Mouse (Mus musculus) T-helper 2 cell (primary cell): ENCODE measurements around the gene Tgm3.

ENCODE experiments used
- in situ Hi-C: fragments of 300-600 bp; cut with MboI, MseI; formaldehyde crosslinking; loops from one replicate; pipeline ENCODE4 v1.15.1; 2025; ENCODE audit warnings: high pct_unique_total_duplicates

The Tgm3 gene

DNA sequence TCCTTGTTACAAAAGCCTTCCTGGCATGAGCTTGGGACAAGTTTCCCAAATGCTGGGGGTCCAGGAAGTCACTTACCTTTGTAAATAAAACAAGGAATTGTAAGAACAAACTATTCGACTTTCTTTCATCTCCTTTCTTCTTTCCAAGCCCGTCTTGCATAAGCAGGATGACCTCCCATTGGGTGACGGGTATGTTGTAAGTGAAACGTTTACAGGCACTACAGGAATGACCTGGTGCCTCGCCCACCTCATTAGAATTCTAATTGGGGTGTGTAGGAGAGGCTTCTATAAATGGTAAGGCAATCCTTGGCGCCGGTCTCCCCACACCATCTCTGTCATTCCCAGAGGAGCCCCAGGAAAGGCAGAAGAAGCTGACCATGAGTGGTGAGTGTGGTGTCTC, at the start of gene Tgm3:
Gene Tgm3 (plus strand): TSS at position 324 of the 400 bp plus-strand sequence.
- in situ Hi-C loops: no loop called here

DNA sequence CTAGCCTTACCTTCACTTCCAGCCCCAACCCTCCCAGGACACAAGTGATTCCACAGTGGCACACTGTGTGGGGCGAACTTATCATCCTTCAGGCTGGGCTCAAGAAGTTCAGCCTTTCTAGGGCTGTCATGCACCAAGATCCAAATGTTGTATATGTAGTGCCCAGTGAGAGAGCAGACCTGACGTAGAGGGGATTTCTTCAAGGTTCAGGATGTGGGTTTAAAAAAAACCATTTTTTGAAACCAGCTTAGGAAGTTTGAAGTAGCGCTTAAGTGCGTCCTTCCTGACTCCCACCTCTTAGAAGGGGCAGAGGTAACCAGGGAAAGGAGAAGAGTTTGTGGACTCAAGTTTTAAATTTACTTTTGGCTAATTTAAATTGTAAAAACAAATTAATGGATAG, 31.5 kb upstream of the Tgm3 start:
- in situ Hi-C loops: no loop called here

DNA sequence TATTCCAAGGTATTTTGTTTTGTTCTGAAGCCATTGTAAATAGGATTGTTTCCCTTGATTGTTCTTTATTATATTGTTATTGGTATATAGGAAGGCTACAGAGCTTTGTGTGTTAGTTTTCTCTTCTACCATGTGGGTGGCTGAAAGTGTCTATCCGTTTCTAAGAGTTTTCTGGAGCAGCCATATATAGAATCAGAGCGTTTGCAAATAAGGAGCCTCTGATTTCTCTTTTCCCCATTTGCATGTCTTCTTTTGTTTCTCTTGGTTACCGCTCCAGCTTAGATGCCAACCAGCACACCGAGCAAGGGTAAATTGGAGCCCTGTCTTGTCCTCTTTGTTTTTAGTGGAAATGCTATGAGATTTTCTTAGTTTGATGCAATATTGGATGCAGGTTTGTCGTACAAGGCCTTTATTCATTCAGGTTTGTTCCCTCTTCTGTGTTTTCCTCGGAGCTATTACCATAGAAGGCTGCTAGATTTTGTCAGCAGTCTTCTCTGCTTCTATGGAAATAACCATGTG, 24.6 kb upstream of the Tgm3 start:
- in situ Hi-C loops: no loop called here

DNA sequence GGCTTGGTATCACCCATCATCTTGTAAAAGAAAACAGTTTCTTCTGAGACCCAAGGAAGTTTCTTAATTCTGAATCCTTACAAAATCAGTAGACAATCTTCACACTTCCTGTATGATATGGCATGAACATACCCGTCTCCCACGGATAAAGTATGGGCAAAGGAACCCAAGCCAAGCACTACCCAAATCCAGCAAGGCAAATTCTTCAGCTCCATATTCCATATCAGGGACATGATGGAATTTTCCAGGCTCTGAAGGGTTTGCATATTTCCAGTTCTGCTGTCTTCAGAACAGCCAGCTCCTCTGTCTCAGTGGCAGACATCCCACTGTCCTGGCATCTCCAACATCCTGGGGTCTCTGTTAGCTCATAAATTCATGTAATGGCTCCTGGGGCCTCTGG, 22.5 kb upstream of the Tgm3 start:
- in situ Hi-C loops: no loop called here

DNA sequence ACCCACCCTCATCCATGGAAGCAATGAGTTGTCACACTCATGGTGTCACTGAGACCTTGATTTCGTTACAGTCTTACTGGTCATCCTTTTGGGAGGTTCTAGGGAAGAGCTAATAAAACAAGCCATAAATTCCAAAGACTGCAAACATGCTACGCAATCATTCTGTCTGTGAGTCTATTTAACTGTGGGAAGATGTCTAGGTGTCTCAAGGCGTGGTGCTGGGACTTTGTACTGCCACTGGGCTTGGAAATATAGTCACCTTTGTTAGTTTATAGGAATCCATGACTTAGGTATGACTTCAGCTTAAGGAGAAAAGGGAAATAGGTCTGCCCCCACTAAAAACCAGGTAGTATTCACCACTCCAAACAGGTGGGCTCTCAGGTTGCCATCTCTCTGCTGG, 17.7 kb upstream of the Tgm3 start:
- in situ Hi-C loops: no loop called here

DNA sequence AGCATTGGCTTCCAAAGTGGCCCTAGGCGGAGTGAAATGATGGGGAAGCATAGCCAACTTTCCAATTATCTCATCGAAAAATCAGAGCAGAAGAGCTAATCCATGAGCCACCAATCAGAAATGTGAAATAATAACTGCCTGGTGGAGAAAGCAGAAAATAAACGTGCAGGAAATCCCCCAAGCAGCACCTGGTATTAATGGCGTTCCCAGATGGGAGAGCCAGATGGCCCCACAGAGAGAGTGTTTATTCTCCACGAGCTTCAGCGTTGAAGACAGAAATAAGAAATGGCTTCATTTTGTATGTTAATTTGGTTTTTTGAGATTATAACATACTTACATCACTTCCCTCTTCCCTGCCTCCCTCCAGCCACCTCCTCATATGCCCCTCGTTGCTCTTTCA, 13.7 kb upstream of the Tgm3 start:
- in situ Hi-C loops: no loop called here

DNA sequence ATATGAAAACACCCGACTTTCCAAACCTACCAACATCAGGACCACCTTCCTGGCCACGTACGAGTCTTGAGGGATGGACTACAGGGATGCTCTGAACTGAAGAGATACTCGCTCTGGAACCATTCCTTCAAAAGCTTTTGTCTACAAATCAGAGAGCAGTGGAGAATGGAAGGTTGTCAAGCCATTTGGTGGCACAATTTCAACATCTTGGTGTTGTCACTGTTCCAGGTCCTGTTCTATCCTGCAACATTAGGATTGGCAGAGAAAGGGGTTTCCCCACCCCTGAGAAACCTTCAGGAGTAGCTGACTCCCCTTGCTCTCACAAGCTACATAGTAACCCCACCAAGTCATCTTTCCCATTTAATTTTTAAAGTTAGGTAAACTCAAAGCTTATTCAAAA, 12.9 kb upstream of the Tgm3 start:
- in situ Hi-C loops: no loop called here

DNA sequence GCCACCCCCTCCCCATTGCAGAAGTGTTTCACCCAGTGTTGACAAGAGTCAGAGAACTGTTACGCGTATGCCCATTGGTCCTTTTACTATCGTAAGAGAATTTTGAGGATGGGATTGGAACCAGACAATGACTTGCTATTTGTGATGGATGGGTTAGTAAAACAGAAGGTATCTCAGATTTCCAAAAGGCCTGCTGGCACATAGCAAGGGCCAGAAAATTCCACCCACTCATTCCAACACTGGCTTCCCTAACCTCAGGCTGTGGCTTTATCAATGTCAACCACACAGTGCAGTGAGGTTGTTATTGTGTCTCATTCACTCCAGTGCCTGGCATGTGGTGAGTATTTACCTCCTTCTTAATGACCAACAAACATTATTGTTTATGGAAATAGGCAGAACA, 11.5 kb upstream of the Tgm3 start:
- in situ Hi-C loops: no loop called here

DNA sequence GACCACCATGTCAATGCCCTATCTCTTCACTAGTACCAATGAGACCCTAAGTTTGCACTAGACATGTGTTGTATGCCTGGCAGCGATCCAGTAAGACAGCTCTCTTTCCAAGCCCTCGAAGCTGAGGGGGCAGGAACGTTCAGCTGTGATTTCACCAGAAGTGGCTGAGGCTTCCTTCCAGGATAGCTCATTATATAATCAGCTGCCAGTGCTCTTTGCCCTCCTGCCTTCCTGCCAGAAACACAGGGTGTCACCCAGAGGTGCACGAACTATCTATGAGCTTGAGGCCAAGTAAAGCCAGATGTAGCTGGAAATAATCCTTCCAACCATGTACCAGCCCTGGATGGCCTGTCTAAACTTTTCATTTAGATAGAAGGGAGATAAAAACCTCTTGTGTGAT, 8.1 kb upstream of the Tgm3 start:
- in situ Hi-C loops: no loop called here

DNA sequence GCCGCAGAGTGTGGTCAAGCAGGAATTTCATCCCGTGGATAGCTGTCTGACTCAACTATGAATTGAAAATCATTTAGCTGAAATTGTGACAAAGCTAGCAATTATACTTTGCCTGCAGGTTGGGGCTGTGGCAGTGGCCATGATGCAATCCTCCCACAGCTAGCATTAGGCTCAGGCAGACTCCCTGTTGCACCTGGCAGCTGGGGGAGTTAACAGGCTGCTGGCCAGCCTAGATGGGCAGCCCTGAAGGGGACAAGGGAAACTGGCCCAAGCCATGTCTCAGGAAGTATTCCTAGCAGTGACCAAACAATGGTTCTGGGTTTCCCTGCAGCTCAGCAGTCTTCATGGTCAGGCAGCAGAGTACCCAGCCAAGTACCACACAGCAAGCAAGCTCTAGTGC, 2.8 kb upstream of the Tgm3 start:
- in situ Hi-C loops: no loop called here

DNA sequence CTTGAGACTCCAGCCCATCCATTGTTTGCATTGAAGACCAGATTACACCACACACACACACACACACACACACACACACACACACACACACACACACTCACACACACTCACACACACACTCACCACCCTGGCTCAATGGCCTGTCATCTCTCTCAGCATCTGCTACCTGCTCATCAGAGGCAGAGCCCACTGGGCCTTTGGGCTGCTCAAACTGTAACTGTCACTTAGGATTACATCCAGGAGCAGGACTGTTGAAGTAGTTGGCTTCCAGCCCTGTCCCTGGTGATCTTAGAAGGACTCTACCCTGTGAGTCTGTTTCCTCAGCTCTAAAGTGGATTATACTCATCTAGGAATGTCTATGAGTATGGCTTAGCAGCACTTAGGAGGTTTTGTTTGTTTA, 1.5 kb downstream of the Tgm3 start:
- in situ Hi-C loops: no loop called here

DNA sequence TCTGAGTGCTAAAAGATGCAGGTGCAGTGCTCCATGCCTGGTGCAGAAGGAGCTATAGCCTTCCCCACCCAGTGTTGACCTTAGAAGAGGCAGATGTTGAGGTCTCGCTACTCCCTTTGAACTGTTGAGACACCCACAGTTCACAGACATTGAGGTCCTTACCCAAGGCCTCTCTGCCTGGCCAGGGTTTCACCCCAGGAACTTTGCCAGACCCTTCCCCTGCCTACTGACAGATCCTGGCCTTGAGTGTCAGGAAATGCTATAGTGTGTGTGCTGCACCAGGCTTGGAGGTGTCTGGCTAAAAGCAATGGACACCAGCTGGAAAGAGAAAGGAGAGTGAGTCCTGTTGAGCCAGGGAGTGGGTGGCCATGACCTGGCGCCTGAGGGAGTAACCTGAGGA, 3.0 kb downstream of the Tgm3 start:
- in situ Hi-C loops: no loop called here

DNA sequence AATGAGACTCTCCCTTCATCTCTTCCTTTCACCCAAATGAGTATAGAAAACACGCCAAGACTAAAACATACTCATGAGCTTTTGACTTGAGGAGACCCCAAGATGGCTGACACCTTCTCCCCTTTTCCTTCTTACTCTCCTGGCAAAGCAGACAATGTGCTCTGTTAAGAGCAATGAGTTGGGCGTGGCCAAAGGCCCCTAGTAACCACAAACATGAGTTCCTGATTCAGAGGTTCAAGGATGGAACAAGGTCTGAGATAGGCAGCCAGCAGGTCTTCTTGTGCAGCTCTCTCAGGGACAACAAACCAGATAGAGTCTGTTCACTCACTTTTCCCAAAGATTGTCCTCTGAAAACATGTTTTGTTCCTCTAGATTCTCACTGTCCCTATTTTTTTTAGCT, 5.9 kb downstream of the Tgm3 start:
- in situ Hi-C loops: no loop called here

DNA sequence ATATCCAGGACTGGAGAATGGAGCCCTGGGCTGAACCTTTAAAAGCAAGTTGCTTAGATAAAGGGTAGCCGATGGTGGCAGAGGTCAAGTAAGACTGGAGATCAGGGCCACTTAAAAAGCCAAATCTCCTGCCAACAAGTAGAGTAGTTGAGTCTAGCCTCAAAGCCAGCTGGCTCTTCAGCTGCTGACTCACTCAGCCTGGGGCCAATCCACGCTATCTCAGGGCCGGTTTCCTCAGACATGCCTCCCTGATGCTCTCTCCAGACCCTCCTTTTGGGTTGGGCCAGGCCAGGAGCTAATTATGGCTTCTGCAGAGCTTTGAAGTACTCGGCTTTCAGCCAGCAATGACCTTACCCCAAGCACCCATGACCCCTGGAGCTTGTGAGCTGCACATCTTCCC, 15.7 kb downstream of the Tgm3 start:
- in situ Hi-C loops: no loop called here

DNA sequence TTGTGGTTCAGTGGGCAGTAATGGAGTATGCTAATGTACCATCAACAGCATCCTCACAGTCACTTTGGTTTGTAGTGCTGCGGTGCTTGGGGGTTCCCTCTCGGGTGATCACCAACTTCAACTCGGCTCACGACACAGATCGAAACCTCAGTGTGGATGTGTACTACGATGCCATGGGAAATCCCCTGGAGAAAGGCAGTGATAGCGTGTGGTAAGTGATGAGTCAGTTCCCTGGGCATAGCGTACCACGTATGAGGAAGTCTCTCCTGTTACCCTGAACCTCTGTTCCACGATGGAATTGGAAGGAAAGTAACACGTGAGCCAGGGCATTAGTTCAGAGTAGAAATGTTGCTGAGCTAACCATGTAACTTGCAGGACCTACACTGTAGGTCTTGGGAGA, 17.7 kb downstream of the Tgm3 start:
- in situ Hi-C loops: no loop called here

DNA sequence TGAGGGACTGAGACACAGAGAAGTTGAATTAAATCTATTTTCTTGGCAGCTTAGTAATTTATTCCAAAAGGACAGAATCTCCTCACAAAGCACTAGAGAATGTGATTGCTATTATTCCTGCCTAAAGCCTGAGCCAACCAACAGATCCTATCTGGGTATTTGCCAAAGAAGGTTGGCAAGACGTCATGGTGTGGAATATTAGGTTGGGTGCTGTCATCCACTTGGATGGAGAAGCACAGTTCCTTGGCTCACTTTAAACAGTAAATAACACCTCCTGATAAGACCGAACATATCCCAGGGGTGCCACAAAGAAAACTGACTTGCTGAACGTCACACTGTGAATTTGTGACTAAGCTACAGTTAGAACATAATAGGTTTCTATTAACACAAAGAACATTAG, 20.5 kb downstream of the Tgm3 start:
- in situ Hi-C loops: no loop called here

DNA sequence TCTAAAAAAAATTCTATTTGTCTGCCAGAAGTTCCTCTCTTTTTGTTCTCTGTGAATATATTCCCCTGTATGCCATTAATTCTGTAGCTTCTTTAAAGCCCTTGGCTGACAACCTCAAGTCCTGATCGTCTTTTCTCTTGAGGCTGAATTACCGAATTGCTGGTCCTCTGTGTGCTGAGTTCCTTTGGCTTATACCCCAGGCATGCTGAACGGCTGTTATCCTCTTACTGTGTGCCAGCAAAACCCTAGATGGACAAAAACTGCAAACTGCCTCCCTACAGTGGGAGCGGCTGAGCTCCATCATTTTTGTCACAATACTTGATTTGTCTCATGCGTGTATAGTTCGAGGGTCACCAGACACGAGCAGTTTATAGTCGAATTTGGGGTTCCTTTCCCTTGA, 24.7 kb downstream of the Tgm3 start:
- in situ Hi-C loops: no loop called here

DNA sequence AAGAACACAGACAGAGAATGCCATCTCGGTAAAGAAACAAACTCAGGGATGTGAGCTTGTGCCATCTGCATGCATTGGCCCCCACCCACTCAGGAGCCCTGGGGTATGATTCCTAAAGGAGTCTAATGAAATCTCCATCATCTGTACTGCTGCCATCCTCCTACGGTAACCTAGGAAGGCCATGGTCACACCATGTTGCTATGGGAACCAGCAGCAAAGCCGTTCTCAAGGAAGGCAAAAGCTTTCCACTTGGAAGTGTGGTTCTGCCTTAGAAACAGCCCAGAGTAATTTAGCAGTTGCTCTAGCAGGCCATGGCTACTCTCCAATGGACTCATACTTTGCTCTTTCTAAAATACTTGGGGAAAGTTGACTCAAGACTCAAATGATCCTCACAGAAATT, 26.8 kb downstream of the Tgm3 start:
- in situ Hi-C loops: no loop called here

DNA sequence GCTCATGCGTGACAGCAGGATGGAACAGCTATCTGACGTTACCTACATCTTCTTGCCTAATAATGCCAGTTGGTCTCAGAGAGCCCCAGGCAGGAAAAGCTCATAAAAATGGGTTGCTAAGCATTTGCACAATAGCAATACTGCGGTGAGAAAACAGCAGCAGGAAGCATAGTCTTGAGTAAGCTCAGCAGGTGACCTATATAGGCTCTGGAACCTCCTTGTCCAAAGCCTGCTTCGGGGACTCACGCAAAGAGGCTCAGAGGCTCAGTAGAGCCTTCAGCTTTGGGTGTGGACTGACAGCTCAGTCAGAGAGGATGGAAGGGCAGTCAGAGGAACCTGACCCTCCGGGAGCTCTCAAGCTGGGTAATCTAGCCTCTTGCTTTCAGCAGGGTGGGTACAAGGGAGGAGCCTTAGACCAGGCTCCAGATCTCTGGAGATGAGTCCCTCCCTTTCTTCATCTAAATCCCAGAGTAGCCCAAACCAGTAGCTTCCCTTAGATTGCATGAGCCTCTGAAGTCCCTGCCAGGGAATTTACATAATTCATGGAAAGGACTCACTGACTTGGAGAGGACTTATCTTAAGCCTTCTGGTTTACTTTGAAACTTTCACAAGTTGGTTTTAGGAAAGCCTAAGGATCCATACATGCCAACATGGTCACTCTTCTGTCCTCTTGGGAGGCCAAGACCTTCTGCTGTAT, 28.2 kb downstream of the Tgm3 start:
- in situ Hi-C loops: no loop called here

DNA sequence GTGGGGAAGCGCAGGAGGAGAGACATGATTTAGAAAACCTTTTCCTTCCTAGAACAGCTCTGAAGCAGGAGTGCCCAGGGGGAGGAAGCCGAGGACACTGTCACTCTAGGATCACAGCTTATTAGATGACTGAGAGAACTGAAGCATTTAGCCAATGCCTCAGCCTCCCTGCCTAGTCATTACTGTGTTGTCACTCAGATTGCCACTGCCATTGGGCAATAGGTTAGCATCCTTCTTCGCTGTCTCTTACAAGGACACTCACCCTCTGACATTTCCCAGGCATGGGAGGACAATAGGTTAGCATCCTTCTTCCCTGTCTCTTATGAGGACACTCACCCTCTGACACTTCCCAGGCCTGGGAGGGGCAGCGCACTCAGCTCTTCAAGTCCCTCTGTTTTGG, 31.7 kb downstream of the Tgm3 start:
- in situ Hi-C loops: no loop called here

DNA sequence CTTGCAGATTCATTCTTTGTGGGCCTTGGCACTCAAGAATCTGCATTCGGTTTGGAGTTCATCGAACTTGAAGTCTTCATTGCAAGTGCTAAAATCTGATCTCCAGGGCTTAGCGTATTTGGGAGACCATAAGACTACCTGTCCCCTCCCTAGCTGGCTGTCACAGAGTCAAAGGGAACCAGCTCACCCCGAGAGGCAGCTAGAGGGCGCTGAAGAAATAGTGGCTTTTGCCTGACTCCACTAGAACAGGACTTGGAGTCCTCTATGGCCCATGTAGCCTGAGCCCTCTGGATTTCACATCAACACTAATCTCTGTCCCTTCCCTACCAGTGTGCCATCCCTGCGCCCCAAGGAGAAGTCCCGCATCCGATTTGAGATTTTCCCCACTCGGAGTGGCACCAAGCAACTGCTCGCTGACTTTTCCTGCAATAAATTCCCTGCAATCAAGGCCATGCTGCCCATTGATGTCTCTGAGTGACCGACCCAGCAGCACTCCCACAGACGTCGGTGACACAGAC, 35.8 kb downstream of the Tgm3 start:
- in situ Hi-C loops: no loop called here

DNA sequence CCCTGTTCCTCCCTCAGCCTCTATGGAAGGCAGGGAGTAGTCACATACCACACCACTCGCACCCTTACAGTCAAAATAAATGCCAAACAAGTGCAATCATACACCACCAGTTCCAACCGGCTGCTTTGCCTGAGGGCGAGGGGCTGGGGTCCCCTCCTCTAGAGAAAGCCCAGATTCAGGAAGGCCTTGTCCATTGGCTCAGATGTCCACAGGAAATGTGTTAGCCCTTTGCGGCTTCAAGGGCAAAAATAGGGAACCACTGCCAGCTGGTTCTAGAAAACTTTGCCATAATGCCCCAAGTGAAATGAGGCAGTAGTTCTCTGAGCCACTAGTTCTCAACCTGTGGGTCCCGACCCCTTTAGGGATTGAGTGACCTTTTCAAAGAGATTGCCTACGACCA, 36.6 kb downstream of the Tgm3 start:
- in situ Hi-C loops: no loop called here

DNA sequence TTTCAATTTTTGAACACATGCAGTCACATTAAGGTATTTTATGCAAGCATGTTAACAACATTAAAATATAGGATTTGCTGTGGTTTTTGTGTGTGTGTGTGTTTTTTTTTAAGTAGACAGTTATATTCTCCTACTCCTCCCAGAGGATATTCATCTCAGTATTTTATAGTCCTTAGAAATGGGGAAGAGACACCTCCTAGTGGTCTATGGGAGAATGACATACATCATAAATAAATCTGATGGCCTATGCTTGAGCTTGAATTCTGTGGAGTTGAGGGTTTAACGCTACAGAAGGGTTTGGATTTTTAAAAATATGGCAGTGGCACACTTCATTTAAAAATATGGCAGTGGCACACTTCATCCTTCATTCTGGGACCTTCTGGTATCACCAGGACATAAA, 46.0 kb downstream of the Tgm3 start:
- in situ Hi-C loops: no loop called here

DNA sequence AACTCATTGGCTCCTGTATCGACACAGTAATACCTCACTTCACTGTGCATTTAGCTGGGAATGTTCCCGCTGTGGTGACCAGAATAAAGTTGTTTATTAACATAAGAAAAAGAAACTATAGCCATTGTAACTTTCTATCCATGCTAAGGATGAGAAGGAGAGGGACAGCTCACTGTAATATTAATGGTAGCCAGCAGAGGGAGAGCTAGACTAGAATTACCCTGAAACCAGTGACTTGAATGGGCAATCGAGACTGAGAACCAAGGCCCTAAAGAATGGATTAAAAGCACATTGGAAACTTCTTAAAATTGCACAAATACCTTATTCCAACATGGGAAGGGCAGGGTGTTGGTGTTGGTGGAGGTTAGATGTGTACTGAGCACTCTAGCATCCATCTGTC, 56.1 kb downstream of the Tgm3 start:
- in situ Hi-C loops: no loop called here
